Mouse (Mus musculus): ENCODE data around the gene Fam129b. TPM values are rescaled to one million over a fixed set of nuclear protein-coding genes. Genes with fewer than 3 reads are reported as not detected.

The Fam129b gene
- polyA plus RNA-seq (2012; rRNA removed): 16.2 and 16.6 TPM in 2 replicates

GRCm38 (mm10) chr2:32875675-32876489 is at the start of gene Fam129b:
Gene Fam129b (plus strand): TSS chr2:32876114.

DNA sequence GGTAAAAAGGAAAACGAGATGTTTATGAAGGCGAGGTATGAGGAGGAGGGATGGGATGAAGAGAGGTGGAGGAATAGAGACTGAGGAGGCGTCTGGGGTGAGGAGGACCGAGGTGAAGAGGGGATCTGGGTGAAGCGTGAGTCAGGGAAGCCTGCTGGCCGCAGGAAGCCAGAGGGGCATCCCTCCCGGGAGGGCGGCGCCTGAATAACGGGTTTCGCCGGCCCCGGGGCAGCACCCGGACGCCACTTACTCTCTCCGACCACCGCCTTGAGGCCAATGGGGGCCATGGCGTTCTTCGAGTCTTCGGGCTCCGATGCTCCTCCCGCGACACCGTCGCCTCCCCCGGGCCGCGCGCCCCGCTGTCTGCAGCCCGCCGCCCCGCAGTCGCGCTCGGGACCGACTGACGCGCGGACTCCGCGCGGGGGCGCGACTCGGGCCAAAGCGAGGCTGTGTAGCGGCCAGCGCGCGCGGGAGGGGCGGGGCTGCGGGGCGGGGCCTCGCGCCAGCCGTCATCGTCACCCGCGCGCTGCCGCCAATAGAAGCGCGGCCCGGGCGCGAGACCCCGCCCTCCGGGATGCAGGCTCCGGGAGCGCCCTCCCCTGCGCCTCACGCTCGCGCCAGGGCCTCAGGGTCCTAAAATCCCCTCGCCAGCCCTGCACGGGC is 29.0 kb upstream of the Fam129b start, which contains the start of gene Stxbp1:
Stxbp1 (minus strand) TSS at position 441 of the 663 bp plus-strand sequence.

GRCm38 (mm10) chr2:32961192-32961995 is 85.5 kb downstream of the Fam129b start, which contains the start of the genes Rpl12 and Lrsam1:
Gene Rpl12 (plus strand): TSS chr2:32961559.
Gene Lrsam1 (minus strand): TSS chr2:32961614.

Other genes with a start within 250 kb of the Fam129b start
- 24.4 and 26.0 TPM in 2 replicates for gene Eng, start 229.5 kb upstream of the Fam129b start, polyA plus RNA-seq (2012; rRNA removed)
- gene Fpgs, start 172.0 kb upstream of the Fam129b start, polyA plus RNA-seq (2012; rRNA removed): 140 and 142 TPM in 2 replicates
- 62.0 and 72.6 TPM in 2 replicates for gene Cdk9, start 163.0 kb upstream of the Fam129b start, polyA plus RNA-seq (2012; rRNA removed)
- gene Sh2d3c, start 155.1 kb upstream of the Fam129b start, polyA plus RNA-seq (2012; rRNA removed): 12.4 and 13.9 TPM in 2 replicates
- gene 6330409D20Rik, start 135.1 kb upstream of the Fam129b start, polyA plus RNA-seq (2012; rRNA removed): 0.06 TPM in 1 of 2 replicates, not detected in the other
- gene Tor2a, start 118.9 kb upstream of the Fam129b start, polyA plus RNA-seq (2012; rRNA removed): 26.5 and 28.5 TPM in 2 replicates
- gene Ttc16, start 100.5 kb upstream of the Fam129b start, polyA plus RNA-seq (2012; rRNA removed): 0.10 and 0.14 TPM in 2 replicates
- 1.2 and 1.4 TPM in 2 replicates for gene Ptrh1, start 100.3 kb upstream of the Fam129b start, polyA plus RNA-seq (2012; rRNA removed)
- gene Cfap157, start 91.7 kb upstream of the Fam129b start, polyA plus RNA-seq (2012; rRNA removed): not detected in 2 replicates
- 1.8 and 1.9 TPM in 2 replicates for gene Stxbp1, start 28.9 kb upstream of the Fam129b start, polyA plus RNA-seq (2012; rRNA removed)
- gene Rpl12, start 85.4 kb downstream of the Fam129b start, polyA plus RNA-seq (2012; rRNA removed): 636 and 711 TPM in 2 replicates
- 2.3 and 3.1 TPM in 2 replicates for gene Lrsam1, start 85.5 kb downstream of the Fam129b start, polyA plus RNA-seq (2012; rRNA removed)
- 5.9 and 6.0 TPM in 2 replicates for gene Slc2a8, start 106.0 kb downstream of the Fam129b start, polyA plus RNA-seq (2012; rRNA removed)